Mouse (Mus musculus): ENCODE results near the gene Cntn4. TPM values are rescaled to one million over a fixed set of nuclear protein-coding genes. Genes with fewer than 3 reads are reported as not detected.

The Cntn4 gene
- polyA plus RNA-seq, 1 experiment from 2014 or later = not detected

DNA sequence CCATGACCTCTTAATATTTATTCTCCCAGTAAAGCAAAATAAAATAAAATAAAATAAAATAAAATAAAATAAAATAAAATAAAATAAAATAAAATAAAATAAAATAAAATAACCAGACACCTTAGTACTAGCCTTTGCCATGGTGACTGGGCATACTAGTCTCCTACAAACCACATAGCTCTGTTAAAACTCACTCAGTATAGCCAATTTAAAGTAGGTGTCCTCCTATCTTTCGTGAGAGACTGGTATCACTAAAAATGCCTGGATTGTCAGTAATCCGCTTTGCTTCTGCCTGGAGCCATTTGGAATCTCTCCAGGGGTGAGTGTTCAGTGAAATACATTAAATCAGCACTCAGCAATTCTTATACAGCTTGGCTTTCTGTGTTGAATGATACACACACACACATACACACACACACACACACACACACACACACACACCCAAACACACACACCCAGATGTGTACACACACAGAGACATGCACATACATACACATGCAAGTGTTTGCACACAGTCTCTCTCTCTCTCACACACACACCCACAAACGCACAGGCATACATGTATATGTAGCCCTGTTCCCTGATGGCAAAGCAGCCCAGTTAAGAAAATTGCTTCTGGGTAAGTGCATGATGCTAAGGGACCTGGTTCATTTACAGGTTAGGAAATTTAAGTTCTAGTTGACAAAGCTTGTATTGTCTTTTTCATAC lies 776.8 kb downstream of the Cntn4 start:
- no peak overlapping the region for H3K4me3 ChIP-seq (ENCODE audit: low read depth, low read length)
- TF ChIP-seq EP300 (IDR thresholded peaks at IDR 0.05; ENCODE audit: low read depth) (no peak), CTCF (IDR thresholded peaks at IDR 0.05; ENCODE audit: low read depth) (no peak)
- no peaks in the 10 kb centered on the region for H3K9me3 ChIP-seq (ENCODE audit: low read length)
- no peak for DNase-seq
- no peak overlapping the region for H3K9ac ChIP-seq (replicated peaks)
- ATAC-seq = no peak
- no peak overlapping the region for H3K27ac ChIP-seq (ENCODE audit: low read depth)
- H3K27me3 ChIP-seq (ENCODE audit: insufficient read depth, low read length) = no peaks in the 10 kb centered on the region
- no peaks in the 10 kb centered on the region for H3K36me3 ChIP-seq (replicated peaks; ENCODE audit: insufficient read depth, low read length)
- WGBS (ENCODE audit: insufficient replicate concordance) = 70% methylated on average over 3 of the region's 3 CpGs
- no peaks in the 10 kb centered on the region for H3K4me1 ChIP-seq (ENCODE audit: insufficient read depth)
- H3K4me2 ChIP-seq (ENCODE audit: low read depth, low read length) = no peak overlapping the region

DNA sequence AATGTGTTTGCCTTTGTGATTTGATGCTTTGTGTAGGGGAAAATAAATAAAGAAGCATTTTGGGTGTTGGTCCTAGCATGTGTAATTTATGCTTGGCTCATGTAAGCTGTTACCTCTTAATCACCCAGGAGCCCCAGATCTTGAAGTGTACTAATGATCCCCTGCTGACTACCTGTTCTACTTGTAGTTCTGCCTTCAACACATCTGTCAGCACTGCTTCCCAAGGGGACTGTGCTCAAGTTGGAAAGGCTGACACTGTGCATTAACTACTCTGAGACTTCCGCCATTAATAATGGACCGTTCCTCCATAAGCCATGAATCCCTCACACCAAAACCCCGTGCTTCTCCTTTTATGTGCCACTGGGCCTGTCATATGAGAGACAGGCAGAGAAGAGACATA lies 778.2 kb downstream of the Cntn4 start:
- Histone ChIP-seq H3K36me3 (replicated peaks; ENCODE audit: insufficient read depth, low read length) (no peaks in the 10 kb centered on the region), H3K4me1 (ENCODE audit: insufficient read depth) (no peaks in the 10 kb centered on the region), H3K4me2 (ENCODE audit: low read depth, low read length) (no peak overlapping the region), H3K27ac (ENCODE audit: low read depth) (no peak overlapping the region), H3K27me3 (ENCODE audit: insufficient read depth, low read length) (no peaks in the 10 kb centered on the region), H3K9me3 (ENCODE audit: low read length) (no peaks in the 10 kb centered on the region), H3K4me3 (ENCODE audit: low read depth, low read length) (no peak overlapping the region), H3K9ac (replicated peaks) (no peak overlapping the region)
- 87% methylated on average over 3 of the region's 3 CpGs for WGBS (ENCODE audit: insufficient replicate concordance)
- no peak for ATAC-seq
- no peak for DNase-seq
- TF ChIP-seq EP300 (IDR thresholded peaks at IDR 0.05; ENCODE audit: low read depth) (no peak), CTCF (IDR thresholded peaks at IDR 0.05; ENCODE audit: low read depth) (no peak)

DNA sequence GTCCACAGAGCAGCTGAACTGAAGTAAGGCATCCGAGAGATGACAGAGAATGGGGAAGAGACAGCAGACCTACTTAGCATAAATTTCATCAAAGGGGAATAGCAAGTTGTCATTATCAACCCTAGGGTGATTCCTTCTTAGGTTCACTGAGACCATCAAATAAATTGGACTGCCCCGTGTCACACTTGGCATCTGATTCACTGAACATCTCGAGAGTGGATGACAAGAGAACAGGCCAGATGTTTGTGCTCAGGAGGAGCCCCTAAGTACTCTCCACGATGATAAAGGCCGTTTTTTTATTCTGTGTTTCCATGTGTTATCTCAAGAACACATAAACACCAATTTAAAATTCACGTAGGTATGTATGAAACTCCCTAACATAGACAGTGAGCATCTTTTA lies 780.7 kb downstream of the Cntn4 start:
- Histone ChIP-seq H3K4me2 (ENCODE audit: low read depth, low read length) (no peak overlapping the region), H3K27me3 (ENCODE audit: insufficient read depth, low read length) (no peaks in the 10 kb centered on the region), H3K4me3 (ENCODE audit: low read depth, low read length) (no peak overlapping the region), H3K9me3 (ENCODE audit: low read length) (no peaks in the 10 kb centered on the region), H3K36me3 (replicated peaks; ENCODE audit: insufficient read depth, low read length) (no peaks in the 10 kb centered on the region), H3K4me1 (ENCODE audit: insufficient read depth) (no peaks in the 10 kb centered on the region), H3K27ac (ENCODE audit: low read depth) (no peak overlapping the region), H3K9ac (replicated peaks) (no peak overlapping the region)
- 67% methylated on average over 6 of the region's 6 CpGs for WGBS (ENCODE audit: insufficient replicate concordance)
- DNase-seq = no peak
- no peak for ATAC-seq
- TF ChIP-seq CTCF (IDR thresholded peaks at IDR 0.05; ENCODE audit: low read depth) = no peak
- no peak for TF ChIP-seq EP300 (IDR thresholded peaks at IDR 0.05; ENCODE audit: low read depth)

DNA sequence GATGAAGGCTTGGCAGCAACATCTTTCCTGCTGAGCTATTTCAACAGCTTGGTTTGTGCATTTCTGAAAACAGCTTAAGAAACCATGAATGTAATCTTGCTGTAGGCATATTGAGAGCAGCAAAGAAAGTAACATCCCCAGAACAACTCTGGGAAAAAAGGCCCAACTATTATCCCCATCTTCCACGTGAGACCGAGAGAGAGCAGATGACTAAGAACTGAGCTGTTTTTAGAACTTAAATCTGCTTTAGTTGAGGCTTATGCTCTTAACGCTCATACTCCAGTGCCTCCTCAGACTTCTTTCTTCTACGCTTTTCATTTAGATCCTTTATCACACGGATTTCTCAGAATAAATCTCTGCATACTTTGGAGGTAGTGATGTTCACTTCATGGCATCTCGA lies 784.9 kb downstream of the Cntn4 start:
- 73% methylated on average over 6 of the region's 6 CpGs for WGBS (ENCODE audit: insufficient replicate concordance)
- no peaks in the 10 kb centered on the region for H3K9me3 ChIP-seq (ENCODE audit: low read length)
- H3K9ac ChIP-seq (replicated peaks) = no peak overlapping the region
- no peak overlapping the region for H3K27ac ChIP-seq (ENCODE audit: low read depth)
- ATAC-seq (no peak), DNase-seq (no peak)
- no peaks in the 10 kb centered on the region for H3K27me3 ChIP-seq (ENCODE audit: insufficient read depth, low read length)
- no peaks in the 10 kb centered on the region for H3K36me3 ChIP-seq (replicated peaks; ENCODE audit: insufficient read depth, low read length)
- no peak overlapping the region for H3K4me2 ChIP-seq (ENCODE audit: low read depth, low read length)
- TF ChIP-seq CTCF (IDR thresholded peaks at IDR 0.05; ENCODE audit: low read depth) (no peak), EP300 (IDR thresholded peaks at IDR 0.05; ENCODE audit: low read depth) (no peak)
- no peaks in the 10 kb centered on the region for H3K4me1 ChIP-seq (ENCODE audit: insufficient read depth)
- H3K4me3 ChIP-seq (ENCODE audit: low read depth, low read length) = no peak overlapping the region

DNA sequence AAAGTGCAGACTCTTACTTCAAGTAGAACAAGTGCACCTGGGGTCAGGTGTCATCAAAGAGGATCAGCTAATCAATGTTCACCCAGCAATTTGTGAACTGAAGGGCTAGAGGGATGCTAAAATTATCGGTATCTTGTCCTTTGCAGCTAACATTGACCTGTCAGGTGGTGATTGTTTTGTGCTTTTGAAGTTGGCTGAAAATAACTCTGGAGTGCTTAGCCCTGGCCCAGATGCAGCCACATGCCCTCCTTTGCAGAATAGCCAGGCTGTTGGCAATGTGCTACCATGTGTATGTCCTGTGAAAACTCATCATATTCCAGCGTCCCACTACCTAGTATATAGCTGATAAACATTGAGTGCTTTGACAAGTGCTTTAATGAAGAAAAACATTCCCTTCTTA lies 786.4 kb downstream of the Cntn4 start:
- no peak overlapping the region for H3K4me3 ChIP-seq (ENCODE audit: low read depth, low read length)
- ATAC-seq = no peak
- no peaks in the 10 kb centered on the region for H3K9me3 ChIP-seq (ENCODE audit: low read length)
- H3K4me1 ChIP-seq (ENCODE audit: insufficient read depth) = no peaks in the 10 kb centered on the region
- no peak overlapping the region for H3K27ac ChIP-seq (ENCODE audit: low read depth)
- no peak for TF ChIP-seq CTCF (IDR thresholded peaks at IDR 0.05; ENCODE audit: low read depth)
- TF ChIP-seq EP300 (IDR thresholded peaks at IDR 0.05; ENCODE audit: low read depth) = no peak
- 59% methylated on average over 2 of the region's 2 CpGs for WGBS (ENCODE audit: insufficient replicate concordance)
- no peak overlapping the region for H3K4me2 ChIP-seq (ENCODE audit: low read depth, low read length)
- no peak overlapping the region for H3K9ac ChIP-seq (replicated peaks)
- no peak for DNase-seq
- H3K36me3 ChIP-seq (replicated peaks; ENCODE audit: insufficient read depth, low read length) = no peaks in the 10 kb centered on the region
- H3K27me3 ChIP-seq (ENCODE audit: insufficient read depth, low read length) = no peaks in the 10 kb centered on the region

DNA sequence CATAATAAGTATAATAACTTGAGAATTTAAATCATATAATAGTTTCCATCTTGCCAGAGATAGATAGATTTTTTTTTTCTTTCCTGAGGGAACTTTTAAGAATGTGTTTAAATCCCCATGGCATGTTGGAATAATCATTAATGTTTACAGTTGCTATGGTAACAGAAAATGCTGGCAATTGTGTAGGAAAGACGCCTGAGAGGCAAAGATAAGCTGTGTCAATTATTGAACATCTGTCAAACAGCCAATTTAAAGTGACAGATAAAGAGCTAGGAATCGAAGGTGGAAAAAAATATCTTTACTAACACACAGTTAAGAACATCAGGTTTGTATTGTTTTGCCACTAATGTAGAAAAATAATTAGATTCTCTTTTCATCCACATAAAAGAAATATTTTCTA lies 788.3 kb downstream of the Cntn4 start:
- no peak for ATAC-seq
- no peaks in the 10 kb centered on the region for H3K4me1 ChIP-seq (ENCODE audit: insufficient read depth)
- no peaks in the 10 kb centered on the region for H3K27me3 ChIP-seq (ENCODE audit: insufficient read depth, low read length)
- WGBS (ENCODE audit: insufficient replicate concordance) = 9% methylated on average over 2 of the region's 2 CpGs
- no peaks in the 10 kb centered on the region for H3K9me3 ChIP-seq (ENCODE audit: low read length)
- no peak overlapping the region for H3K27ac ChIP-seq (ENCODE audit: low read depth)
- H3K36me3 ChIP-seq (replicated peaks; ENCODE audit: insufficient read depth, low read length) = no peaks in the 10 kb centered on the region
- no peak for DNase-seq
- no peak overlapping the region for H3K4me3 ChIP-seq (ENCODE audit: low read depth, low read length)
- no peak overlapping the region for H3K9ac ChIP-seq (replicated peaks)
- no peak for TF ChIP-seq EP300 (IDR thresholded peaks at IDR 0.05; ENCODE audit: low read depth)
- no peak for TF ChIP-seq CTCF (IDR thresholded peaks at IDR 0.05; ENCODE audit: low read depth)
- H3K4me2 ChIP-seq (ENCODE audit: low read depth, low read length) = no peak overlapping the region
